Mouse (Mus musculus): ENCODE results near the gene Esrp2.
A peak's percentile ranks its signal among the peaks of the same experiment; 100 is the strongest.

Esrp2 gene

GRCm38 (mm10) chr8:106147868-106148565, 11.2 kb upstream of the Esrp2 start:
- no peak for DNase-seq

- DNase-seq: no peak
Observed at GRCm38 (mm10) chr8:106146014-106146413, 9.2 kb upstream of the Esrp2 start.

- no peak for DNase-seq
Observed at GRCm38 (mm10) chr8:106145331-106145730, 8.6 kb upstream of the Esrp2 start.

DNA sequence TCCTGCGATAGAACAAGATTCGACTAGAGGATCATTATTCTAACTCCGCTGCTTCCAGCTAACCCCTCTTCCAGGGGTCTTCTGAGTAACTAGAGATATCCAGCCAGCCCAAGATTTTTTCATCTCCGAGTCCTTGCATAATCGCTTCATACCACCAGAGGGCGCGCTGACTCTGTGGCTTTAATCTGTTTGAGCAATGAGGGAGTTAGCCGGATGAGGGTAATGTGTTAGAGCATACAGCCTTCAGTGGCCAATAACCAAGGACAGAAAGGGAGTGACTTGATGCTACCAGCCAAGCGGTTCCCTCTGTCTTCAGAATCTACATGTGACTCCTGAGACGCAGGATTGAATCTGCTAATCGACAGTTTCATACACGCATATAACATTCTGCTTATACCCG, 4.0 kb upstream of the Esrp2 start:
- DNase-seq: peak; percentile 86

GRCm38 (mm10) chr8:106140191-106140590, 3.4 kb upstream of the Esrp2 start:
- no peak for DNase-seq

DNA sequence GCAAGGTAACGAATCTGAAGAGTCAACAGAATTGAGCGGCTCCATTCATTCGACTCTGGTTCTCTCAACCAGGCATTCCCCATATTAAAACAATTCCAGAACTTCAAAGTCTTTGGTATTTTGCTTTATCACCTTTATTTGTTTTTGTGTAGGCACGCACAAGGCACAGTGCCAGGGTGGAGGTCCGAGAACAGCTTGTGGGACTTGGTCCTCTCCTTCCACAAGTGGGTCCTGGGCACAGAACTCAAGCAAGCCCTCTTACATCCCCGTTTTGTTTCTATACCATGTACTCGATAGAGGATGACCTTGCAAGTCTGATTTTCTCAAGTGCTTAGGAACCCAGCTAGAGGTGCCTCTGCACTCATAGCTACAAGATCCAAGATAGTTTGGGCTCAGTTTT, 1.8 kb upstream of the Esrp2 start:
- no peak for DNase-seq

DNA sequence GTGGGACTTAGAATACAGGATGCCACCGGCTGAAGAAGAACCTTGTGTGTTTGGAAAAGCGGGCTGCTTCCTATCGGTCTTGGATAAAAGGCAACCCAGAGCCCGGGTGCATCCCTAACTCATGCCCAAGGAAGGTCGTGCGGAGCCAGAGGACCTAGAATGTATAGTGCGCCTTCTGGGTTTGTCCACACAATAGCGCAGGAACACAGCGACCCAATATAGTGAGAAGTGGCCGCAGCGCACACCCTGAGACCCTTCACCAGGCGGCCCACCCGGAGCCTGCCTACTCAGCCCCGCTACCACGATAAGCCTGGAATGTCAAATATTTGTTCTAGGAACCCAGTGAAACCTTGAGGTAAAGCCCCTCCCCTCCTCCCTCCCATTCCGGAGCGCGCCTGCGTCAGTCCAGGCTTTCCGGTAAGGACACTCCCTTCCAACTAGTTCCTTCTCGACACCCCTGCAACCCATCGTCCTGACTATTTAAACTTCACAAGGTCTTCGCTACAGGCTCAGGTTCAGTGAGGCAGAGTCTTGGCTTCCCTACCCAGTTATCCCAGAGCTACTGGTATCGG, 1.2 kb upstream of the Esrp2 start:
- DNase-seq: peak; percentile 83

DNA sequence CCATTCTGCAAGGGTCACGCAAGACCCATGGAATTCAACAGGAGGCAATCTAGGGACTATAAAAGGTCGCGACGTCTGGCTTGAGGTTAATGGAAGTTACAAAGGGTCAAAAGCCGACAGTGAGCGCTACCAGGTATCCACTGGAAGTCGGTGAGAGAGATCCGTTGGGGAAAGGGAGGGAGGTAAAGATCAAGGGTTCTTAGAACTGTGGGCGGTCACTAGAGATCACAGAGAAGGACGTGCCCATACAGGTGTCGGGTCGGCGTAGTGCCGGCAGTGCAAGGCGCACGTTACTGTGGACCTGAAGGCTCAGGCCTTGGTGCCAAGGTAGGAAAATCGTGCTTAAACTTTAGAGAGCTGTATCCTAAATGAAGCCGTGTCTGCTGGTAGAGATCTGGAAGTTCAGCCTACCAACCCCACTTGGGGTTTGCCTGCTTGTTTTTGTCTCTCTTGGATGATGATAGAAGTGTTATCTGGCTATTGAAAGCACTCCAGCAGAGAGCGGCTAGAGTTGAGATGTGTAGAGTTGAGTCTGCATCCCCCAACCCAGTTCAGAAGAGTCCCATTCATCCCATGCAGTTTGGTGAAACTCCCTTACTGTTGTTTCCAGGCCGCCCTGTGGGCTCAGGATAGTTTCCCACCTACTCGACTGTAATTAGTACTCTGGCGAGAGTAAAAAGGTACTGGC, 588 bp upstream of the Esrp2 start:
- no peak for DNase-seq

DNA sequence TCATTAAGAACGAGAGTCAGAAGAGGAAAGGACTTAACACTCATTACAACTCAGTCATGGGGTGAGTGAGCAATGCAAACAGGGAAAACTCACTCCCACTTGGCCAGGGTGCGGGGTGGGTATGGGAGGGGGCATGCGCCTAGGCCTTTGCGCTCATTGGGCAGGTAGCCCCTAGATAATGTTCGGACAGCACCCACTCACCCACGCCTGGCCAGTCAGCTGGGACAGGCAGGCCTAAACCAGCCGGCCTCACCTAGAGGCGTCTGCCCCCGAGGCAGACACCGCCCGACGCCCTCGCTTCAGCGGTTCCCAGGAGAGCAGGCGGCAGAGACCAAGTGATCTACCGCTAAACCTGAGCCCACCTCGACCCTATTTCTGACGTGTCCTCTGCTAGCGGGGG, 1.1 kb downstream of the Esrp2 start:
- DNase-seq: peak; percentile 68

DNA sequence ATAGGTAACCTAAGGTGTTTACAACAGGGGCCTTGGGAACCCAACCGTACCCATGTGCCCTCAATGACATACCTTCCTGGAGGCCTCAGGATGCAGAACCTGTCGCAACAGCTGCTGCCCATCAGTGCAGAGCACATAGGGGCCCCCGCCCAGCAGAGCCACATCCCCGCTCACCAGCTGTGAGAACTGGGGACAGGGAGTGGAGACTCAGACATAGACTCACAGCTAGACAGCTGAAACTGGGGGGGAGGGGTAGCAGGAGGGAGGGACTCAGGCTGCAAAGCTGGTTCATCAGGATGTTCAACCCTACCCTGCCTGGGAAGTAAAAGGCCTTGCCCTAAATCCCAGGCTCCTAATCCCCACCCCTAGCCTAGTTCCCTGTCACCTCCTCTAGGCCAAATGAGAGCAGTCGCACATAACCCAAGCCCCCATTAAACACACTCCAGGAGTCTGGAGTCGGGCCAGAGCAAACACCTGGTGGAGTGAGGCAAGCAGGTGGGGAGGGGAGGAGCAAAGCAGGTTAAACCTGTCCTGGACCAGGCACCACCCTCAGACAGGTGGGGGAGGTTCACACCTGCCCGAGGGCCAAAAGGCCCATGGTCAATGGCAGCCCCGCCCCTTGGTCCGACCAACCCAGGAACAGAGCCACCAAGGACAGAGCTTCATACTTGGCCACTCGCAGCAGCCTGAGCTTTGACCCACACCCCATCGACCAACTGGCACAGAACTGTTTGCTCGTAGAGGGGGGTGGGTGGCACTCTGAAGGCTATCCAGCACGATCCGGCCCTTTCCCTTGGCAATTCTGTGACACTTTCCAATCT, 1.8 kb downstream of the Esrp2 start:
- peak; percentile 94 for DNase-seq

DNA sequence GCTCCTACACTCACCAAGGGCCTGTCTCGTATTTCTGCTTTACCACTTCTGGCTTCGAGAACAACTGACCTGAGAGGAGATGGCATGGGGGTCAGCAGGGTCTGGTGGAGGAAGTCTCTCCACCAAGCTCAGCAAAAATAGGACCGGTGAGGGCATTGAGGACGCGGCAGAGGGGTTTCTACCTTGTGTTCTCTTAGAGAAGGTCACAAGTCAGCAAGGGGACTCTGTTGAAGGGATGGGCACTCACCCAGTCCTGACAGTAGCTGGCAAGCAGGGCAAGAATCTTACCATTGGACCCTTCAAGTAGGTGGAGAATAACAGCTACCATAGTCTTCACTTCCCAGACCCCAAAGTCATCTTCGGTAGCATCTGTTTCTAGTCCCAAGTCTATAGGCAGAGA, 2.8 kb downstream of the Esrp2 start:
- no peak for DNase-seq

DNA sequence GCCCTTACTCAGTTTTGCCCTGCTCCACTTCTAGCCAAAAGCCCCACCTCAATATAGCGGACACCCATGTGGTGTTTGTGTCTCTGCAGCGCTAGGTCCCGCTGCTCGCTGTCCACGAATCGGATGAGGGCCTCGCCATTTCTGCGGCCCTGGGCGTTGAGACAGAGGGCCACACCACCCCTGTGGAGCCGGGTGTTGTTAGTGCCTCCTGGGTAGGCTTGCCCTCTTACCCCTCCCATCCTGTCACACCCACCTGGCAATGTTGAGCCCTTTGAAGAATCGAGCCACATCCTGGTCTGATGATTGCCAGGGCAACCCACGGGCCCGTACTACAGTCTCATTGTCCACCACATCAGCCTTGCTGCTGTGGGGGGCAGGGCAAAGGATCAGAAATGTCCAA, 3.2 kb downstream of the Esrp2 start:
- DNase-seq: no peak

- no peak for DNase-seq
Observed at GRCm38 (mm10) chr8:106132356-106132755, 4.4 kb downstream of the Esrp2 start.

DNA sequence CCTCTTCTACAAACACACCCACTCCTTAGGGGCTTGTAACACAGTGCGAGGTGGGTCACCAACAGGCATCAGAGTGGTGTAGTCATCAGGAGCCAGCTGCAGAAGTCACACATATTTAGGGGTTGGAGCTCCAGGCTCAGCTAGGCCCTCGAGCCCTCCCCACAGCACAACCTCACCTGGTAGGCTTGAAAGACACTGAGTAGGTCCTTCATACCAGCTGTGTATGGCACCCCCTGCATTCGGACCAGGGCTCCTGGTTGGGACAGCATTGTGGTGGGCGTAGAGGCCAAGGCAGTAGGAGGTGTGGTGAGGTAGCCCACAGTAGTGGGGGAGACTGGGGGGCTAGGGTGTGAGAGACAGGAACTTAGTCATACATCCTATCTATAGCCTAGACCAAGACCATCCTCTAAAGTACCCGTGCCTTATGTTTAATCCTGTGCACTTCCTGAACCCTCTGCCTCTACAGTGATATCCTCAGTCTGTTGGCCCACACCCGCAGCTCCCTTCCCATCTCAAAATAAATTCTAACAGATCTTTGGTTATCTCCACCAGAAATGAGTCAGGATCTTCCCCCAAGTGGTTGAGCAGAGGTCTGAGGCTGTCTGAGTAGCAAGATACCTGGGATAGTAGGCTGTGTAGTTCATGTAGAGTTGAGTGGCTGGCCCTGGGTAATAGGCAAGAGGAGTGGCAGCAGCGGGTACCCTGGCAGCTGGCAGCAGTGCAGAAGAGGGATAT, 5.1 kb downstream of the Esrp2 start:
- no peak for DNase-seq

GRCm38 (mm10) chr8:106131021-106131420, 5.8 kb downstream of the Esrp2 start:
- DNase-seq: no peak

DNA sequence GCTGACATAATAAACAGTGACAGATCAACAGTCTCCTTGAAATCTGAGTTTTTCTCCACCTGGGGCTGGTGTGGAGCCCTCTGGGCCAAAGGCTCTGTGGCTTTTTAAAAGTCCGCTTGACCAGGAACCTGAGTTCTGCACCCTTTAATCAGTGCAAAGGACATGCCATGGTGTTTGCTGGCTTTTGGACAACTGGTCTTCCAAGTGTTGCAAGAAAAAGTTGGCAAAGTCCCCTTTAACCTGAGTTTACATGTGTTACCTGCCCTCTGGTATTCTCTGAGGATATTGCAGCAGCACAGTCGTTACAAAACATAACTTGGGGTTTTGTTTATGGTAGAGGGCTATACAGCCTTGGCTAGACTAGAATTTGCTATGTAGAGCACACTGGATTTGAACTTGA, 6.3 kb downstream of the Esrp2 start:
- no peak for DNase-seq

DNA sequence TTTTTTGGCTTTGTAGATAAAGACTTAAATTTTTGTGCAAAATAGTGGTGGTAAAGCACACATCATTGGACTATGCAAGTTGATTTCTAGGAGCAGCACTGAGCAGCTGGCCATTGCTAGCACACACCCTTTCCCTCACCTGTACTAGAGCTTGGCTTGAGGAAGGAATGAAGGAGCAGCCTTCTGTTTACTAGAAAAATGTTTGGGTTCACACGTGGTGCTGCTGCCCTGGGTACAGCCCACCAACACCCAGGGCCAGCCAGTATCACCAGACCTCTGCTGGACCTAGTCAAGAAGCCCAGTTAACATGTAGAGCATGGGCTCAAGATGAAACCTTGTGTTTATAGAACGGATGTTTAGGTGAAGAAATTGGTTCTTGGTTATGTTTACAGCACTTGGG, 6.8 kb downstream of the Esrp2 start:
- DNase-seq: no peak

DNA sequence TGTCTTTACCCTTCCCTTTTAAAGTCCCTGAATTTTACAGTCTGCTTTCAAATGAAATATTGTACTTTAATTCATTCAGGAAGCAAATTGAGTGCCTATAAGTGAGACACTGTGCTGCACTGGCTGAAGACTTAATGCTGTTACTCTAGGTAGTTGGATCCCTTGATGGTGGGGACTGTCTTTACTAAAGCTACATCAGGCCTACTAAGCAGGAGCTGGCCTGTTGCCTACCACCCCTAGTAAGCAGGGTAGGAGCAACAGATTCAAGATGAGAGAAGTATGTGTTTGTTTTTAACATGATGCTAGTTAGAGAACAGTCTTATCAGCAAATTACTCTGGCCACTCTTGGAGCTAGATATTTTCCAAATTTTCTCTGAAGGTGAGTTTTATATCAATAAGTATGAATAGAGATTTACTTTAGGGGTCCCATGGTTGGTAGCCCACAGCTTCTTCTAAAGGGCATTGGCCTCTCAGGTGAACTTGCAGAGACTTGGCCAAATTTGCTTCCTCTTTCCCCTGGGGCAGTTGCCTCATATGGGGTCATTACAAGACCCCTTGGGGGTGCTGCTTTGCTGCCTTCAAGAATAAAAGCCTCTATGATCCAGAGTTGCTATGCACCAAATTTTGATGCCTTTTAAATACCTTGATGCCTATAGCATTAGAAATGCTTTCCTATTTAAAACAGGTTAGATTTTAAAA, 7.4 kb downstream of the Esrp2 start:
- DNase-seq: no peak

DNA sequence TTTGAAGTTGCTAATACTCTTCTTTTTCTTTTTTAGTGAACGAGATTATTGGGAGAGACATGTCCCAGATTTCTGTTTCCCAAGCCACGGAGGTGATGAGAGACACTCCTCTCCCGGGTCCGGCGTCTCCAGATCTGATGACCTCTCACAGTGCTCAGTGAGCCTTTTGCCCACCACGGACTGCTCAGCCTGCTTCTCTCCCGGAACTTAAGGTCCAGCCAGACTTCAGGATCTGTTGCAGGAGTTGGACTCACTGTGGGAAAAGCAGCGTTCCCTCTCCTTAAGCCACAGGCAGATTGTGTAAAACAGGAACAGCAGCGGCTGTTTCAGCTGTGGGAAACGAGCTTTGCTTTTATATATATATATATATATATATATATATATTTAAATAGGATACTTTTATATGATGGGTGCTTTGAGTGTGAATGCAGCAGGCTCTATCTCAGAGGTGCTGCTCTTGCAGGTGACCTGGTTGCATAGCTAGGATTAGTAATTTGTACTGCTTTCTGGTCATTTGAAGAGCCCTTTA, 8.8 kb downstream of the Esrp2 start:
- DNase-seq: no peak

DNA sequence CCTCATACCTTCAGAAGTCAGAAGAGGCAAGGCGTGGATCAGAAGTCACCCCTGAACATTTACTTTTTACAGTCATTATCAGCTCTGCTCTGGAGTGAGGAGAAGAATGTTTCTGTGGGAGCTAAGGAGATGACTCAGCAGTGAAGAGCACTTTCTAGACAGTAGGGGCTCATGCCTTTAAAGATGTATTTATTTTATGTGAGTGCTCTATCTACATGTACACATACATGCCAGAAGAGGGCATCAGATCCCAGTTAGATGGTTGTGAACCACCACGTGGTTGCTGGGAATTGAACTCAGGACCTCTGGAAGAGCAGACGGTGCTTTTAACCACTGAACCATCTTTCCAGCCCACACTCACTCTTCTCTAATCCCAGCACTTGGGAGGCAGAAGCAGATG, 9.7 kb downstream of the Esrp2 start:
- DNase-seq: no peak

DNA sequence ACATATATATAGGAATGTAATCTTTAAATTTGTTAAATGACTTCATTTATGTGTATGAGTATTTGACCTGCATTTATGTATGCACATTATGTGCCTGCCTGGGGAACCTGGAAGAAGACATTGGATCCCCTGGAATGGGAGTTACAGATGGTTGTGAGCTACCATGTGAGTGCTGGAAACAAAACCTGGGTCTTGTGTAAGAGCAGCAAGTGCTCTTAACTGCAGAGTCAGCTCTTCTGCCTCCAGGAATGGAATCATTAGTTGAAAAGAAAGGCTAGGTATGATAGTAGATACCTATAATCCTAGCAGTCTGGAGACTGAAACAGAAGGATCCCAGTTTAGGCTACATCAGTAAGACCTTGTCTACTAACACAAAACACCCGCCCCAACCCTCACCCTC, 10.7 kb downstream of the Esrp2 start:
- no peak for DNase-seq

- no peak for DNase-seq
Observed at GRCm38 (mm10) chr8:106123443-106123842, 13.3 kb downstream of the Esrp2 start.

Measured in kidney, postnatal 14 days (tissue).